Mouse (Mus musculus) liver, embryonic 14.5 days (tissue): Measurements from ENCODE around the gene Ggt1. TPM values are rescaled to one million over a fixed set of nuclear protein-coding genes. Genes with fewer than 3 reads are reported as not detected.

ENCODE experiments used
- ATAC-seq: fragments of 200-750 bp; cut with Nextera tagmentation; 2 replicates; pipeline ENCODE4 v1.8.0; 2017; ENCODE audit warnings: moderate number of reproducible peaks, mild to moderate bottlenecking, moderate library complexity; ENCODE audit not compliant: insufficient read depth
- DNase-seq, 3 experiments: peaks; one replicate each; pipeline ENCODE4 v3.0.0-alpha.2; 2012 to 2013; ENCODE audit warnings: low read depth in 3 of 3, low spot score in 3 of 3
- H3K27ac ChIP-seq: fragments of 300-500 bp; sonication (generic); 2 replicates; pipeline ENCODE4 v1.5.1; 2014; ENCODE audit warnings: moderate library complexity, mild to moderate bottlenecking, control low read depth, inconsistent platforms
- H3K27me3 ChIP-seq: fragments of 300-500 bp; sonication (generic); 2 replicates; pipeline ENCODE4 v1.6.1; 2014; ENCODE audit warnings: mild to moderate bottlenecking, low read length, moderate library complexity; ENCODE audit not compliant: control insufficient read depth, insufficient read depth
- H3K36me3 ChIP-seq: fragments of 300-500 bp; sonication (generic); replicated peaks from 2 replicates; pipeline ENCODE4 v1.6.1; 2014; ENCODE audit warnings: low read depth; ENCODE audit not compliant: control insufficient read depth, insufficient read depth
- H3K4me1 ChIP-seq, 2 experiments: fragments of 200-500 bp in 1 of 2; fragments of 300-500 bp in 1 of 2; sonication (generic) in 1 of 2; replicated peaks; 2 replicates each; pipeline ENCODE4 v1.6.1; 2012 to 2014; ENCODE audit warnings: antibody characterized with exemption in 1 of 2, inconsistent platforms in 1 of 2, low read length in 1 of 2; ENCODE audit not compliant: control insufficient read depth in 2 of 2, insufficient read depth in 2 of 2
- H3K4me2 ChIP-seq: fragments of 300-500 bp; sonication (generic); 2 replicates; pipeline ENCODE4 v1.6.1; 2014; ENCODE audit warnings: low read depth, mild to moderate bottlenecking, control low read depth, moderate library complexity
- H3K4me3 ChIP-seq, 2 experiments: fragments of 200-500 bp in 1 of 2; fragments of 300-500 bp in 1 of 2; sonication (generic) in 1 of 2; 2 replicates each; pipeline ENCODE4 v1.5.1; 2012 to 2014; ENCODE audit warnings: low read depth in 2 of 2, low read length in 2 of 2, mild to moderate bottlenecking in 2 of 2, control low read depth in 1 of 2, inconsistent platforms in 1 of 2, moderate library complexity in 1 of 2; ENCODE audit not compliant: insufficient read depth in 1 of 2
- H3K9ac ChIP-seq: fragments of 300-500 bp; sonication (generic); replicated peaks from 2 replicates; pipeline ENCODE4 v1.6.1; 2014; ENCODE audit warnings: mild to moderate bottlenecking, control low read depth, moderate library complexity
- H3K9me3 ChIP-seq: fragments of 300-500 bp; sonication (generic); 2 replicates; pipeline ENCODE4 v1.6.1; 2016; ENCODE audit warnings: low read length, mixed read lengths; ENCODE audit not compliant: control insufficient read depth
- CTCF ChIP-seq: IDR thresholded peaks from 2 replicates; pipeline ENCODE4 v1.5.1; 2016; ENCODE audit warnings: antibody characterized with exemption, low read depth, control low read depth
- EP300 ChIP-seq: IDR thresholded peaks from 2 replicates; pipeline ENCODE4 v1.6.1; 2016; ENCODE audit warnings: antibody characterized with exemption, low read depth
- WGBS: fragments of 180-500 bp; shearing (Covaris S2); extraction: QIAGEN DNeasy Blood & Tissue Kit; methylation state at CpG from one replicate; pipeline ENCODE4 v1.1.7; 2014; ENCODE audit not compliant: insufficient replicate concordance; 5-methylcytosine and 5-hydroxymethylcytosine counted together
- polyA plus RNA-seq, 2 experiments: library from polyadenylated mRNA; depleted of rRNA in 1 of 2; stranded (reverse) in 1 of 2; unstranded in 1 of 2; fragments of >200 nt; fragmentation: Nextera tagmentation in 1 of 2; extraction: Ambion mirVana in 1 of 2; gene quantifications; 2 replicates each; pipeline versions ENCODE4 v1.2.1 to v1.2.3; 2012 to 2014

Gene Ggt1
- polyA plus RNA-seq, 2 experiments, result 4.3 to 5.2 TPM

DNA sequence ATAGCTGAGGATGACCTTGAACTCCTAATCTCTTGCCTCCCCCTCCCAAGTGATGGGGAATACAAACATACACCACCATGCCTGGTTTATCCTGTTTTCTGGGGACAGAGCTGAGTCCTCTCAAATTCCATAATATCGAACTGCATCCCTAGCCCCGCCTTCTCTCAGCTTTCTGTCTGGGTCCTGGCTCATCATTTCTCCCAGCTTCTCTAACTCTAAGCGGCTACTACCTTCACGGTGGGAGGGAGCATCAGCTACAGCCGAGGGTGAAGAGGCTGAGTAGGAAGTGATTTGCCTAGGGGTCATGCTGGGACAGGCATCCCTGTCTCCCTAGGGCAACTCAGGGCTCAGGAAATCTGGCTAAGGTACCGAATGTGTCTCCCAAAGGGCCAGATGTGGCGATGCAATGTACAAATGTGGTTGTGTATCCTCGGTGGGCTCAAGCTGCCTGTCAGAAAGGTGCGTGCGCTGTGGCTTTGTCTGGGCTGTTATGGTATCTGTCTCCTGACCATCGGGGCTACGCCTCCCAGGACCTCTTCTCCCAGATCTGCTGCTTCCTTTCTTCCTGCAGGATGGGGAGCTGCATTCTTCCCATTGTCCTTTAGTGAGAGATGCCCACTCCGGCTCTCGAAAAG, 2.2 kb upstream of the Ggt1 start:
- TF ChIP-seq CTCF (no peak), EP300 (no peak)
- WGBS, result 10% methylated on average over 14 of the region's 14 CpGs
- H3K9me3 ChIP-seq, result no peaks in the 10 kb centered on the region
- DNase-seq, result no peak
- H3K4me1 ChIP-seq, result peaks cover 0 to 3% of the 10 kb centered on the region in 2 experiments; a peak in 1 of 4 replicates
- H3K27ac ChIP-seq, result no peak overlapping the region
- H3K4me3 ChIP-seq, result no peak overlapping the region
- H3K9ac ChIP-seq, result no peak overlapping the region
- peaks cover 38% of the 10 kb centered on the region for H3K27me3 ChIP-seq
- ATAC-seq, result no peak
- H3K36me3 ChIP-seq, result no peaks in the 10 kb centered on the region
- H3K4me2 ChIP-seq, result no peak overlapping the region

GRCm38 (mm10) chr10:75559676-75560548, 1.5 kb upstream of the Ggt1 start, which contains the start of gene Lrrc75b:
Gene Lrrc75b, minus strand, starts transcription at chr10:75560330.
- H3K9ac ChIP-seq, result no peak within 1 kb of the TSS
- TF ChIP-seq EP300 (no peak), CTCF (no peak)
- H3K27me3 ChIP-seq, result peaks cover 38% of the 10 kb centered on the region
- DNase-seq (no peak), ATAC-seq (no peak)
- peak within 1 kb of the TSS; percentile 55 for H3K4me2 ChIP-seq
- no peaks in the 10 kb centered on the region for H3K9me3 ChIP-seq
- peaks cover 0 to 3% of the 10 kb centered on the region in 2 experiments; a peak in 1 of 4 replicates for H3K4me1 ChIP-seq
- peak within 1 kb of the TSS; percentile 0 to 40; a peak in 2 of 4 replicates for H3K4me3 ChIP-seq
- WGBS, result under 1% methylated on average over 72 of the region's 75 CpGs
- H3K36me3 ChIP-seq, result no peaks in the 10 kb centered on the region
- no peak within 1 kb of the TSS for H3K27ac ChIP-seq

- Histone ChIP-seq H3K27ac (no peak overlapping the region), H3K4me1 (peaks cover 0 to 6% of the 10 kb centered on the region in 2 experiments; a peak in 2 of 4 replicates), H3K9ac (no peak overlapping the region), H3K9me3 (no peaks in the 10 kb centered on the region), H3K4me2 (no peak overlapping the region), H3K4me3 (no peak overlapping the region), H3K36me3 (no peaks in the 10 kb centered on the region), H3K27me3 (peaks cover 38% of the 10 kb centered on the region)
- no peak for ATAC-seq
- TF ChIP-seq EP300 (no peak), CTCF (no peak)
- 15% methylated on average over 6 of the region's 6 CpGs for WGBS
- DNase-seq, result no peak
Measured at GRCm38 (mm10) chr10:75560549-75560899, 880 bp upstream of the Ggt1 start.

- H3K9ac ChIP-seq, result no peak overlapping the region
- H3K4me1 ChIP-seq, result peaks cover 0 to 13% of the 10 kb centered on the region in 2 experiments; a peak in 2 of 4 replicates
- no peaks in the 10 kb centered on the region for H3K9me3 ChIP-seq
- WGBS, result 52% methylated on average over 8 of the region's 8 CpGs
- peaks cover 38% of the 10 kb centered on the region for H3K27me3 ChIP-seq
- no peak overlapping the region for H3K4me3 ChIP-seq
- DNase-seq, result no peak
- no peaks in the 10 kb centered on the region for H3K36me3 ChIP-seq
- TF ChIP-seq EP300, result no peak
- TF ChIP-seq CTCF, result no peak
- no peak overlapping the region for H3K4me2 ChIP-seq
- H3K27ac ChIP-seq, result no peak overlapping the region
- no peak for ATAC-seq
Measured at GRCm38 (mm10) chr10:75562596-75562995, 1.2 kb downstream of the Ggt1 start.

DNA sequence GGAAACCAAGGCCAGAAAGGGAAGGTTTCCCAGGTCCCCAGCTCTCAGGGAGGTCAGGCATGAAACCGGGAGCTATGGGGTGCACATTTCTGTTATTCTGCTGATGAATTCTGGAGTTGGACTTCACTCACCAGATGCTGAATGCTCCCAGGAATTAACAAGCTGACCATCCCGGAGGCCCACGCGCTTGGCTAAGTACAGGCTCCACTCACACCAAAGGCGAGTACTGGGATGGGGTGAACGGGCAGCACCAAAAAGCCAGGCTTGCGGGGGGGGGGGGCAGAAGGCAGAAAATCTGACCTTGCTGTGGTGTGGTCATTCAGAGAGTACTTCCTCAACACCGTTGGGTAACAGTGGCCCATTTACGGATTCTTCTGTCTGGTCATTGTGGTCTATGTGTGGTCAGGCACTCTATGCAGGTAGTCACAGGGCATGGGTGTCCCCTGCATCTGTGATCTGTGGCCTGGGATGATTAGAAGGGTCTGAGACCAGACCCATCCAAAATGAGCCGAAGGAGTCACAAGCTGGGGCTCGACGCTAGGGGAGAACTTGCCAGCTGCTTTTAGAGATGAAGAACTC, 3.4 kb downstream of the Ggt1 start:
- no peak for ATAC-seq
- no peak for TF ChIP-seq CTCF
- TF ChIP-seq EP300, result no peak
- DNase-seq, result no peak
- Histone ChIP-seq H3K4me2 (no peak overlapping the region), H3K9me3 (no peaks in the 10 kb centered on the region), H3K27ac (no peak overlapping the region), H3K27me3 (peaks cover 21% of the 10 kb centered on the region), H3K36me3 (no peaks in the 10 kb centered on the region), H3K4me3 (no peak overlapping the region), H3K4me1 (peaks cover 0 to 16% of the 10 kb centered on the region in 2 experiments; a peak in 2 of 4 replicates), H3K9ac (no peak overlapping the region)
- 44% methylated on average over 12 of the region's 12 CpGs for WGBS
